Comparison of ENCODE assay signal across 8 mouse cellular contexts in genomic region chr11:87778915-87779314, GRCm38 (mm10). TPM values are rescaled to one million over a fixed set of nuclear protein-coding genes. Genes with fewer than 3 reads are reported as not detected.
DNase-seq lines count a peak whose midpoint lies in the region; ATAC-seq and TF ChIP-seq lines count a peak whose summit lies in the region.

No protein-coding gene starts in this region.

- H3K27ac ChIP-seq in lung, postnatal 0 days (ENCODE audit: low read length): no peak overlapping the region
- no peak overlapping the region for H3K27ac ChIP-seq in liver, embryonic 13.5 days
- H3K27ac ChIP-seq in stomach, embryonic 16.5 days (ENCODE audit: low read length): no peak overlapping the region

- H3K9ac ChIP-seq in lung, postnatal 0 days (replicated peaks; ENCODE audit: low read depth): no peak overlapping the region
- H3K9ac ChIP-seq in liver, embryonic 13.5 days: peak overlapping the region; percentile 50; the same call in 1 of the 2 replicates
- H3K9ac ChIP-seq in stomach, embryonic 16.5 days (ENCODE audit: low read length): peak overlapping the region; percentile 78; the same call in 1 of the 2 replicates

- no peaks in the 10 kb centered on the region for H3K27me3 ChIP-seq in lung, postnatal 0 days (replicated peaks; ENCODE audit: insufficient read depth, low read length)
- H3K27me3 ChIP-seq in liver, embryonic 13.5 days: peaks cover 4% of the 10 kb centered on the region; the same call in 1 of the 2 replicates
- H3K27me3 ChIP-seq in stomach, embryonic 16.5 days (ENCODE audit: control insufficient read depth, insufficient read depth, low read length): no peaks in the 10 kb centered on the region

- H3K4me1 ChIP-seq in lung, postnatal 0 days (ENCODE audit: insufficient read depth, low read depth, low read length): no peaks in the 10 kb centered on the region
- H3K4me1 ChIP-seq in liver, embryonic 13.5 days (replicated peaks): peaks cover 17% of the 10 kb centered on the region
- peaks cover 6% of the 10 kb centered on the region; the same call in 1 of the 2 replicates for H3K4me1 ChIP-seq in stomach, embryonic 16.5 days (ENCODE audit: control insufficient read depth, insufficient read depth, low read length)

- no peak for TF ChIP-seq CTCF in lung, postnatal 0 days (IDR thresholded peaks at IDR 0.05)

- no peaks in the 10 kb centered on the region for H3K36me3 ChIP-seq in lung, postnatal 0 days (ENCODE audit: insufficient read depth, low read length)
- H3K36me3 ChIP-seq in liver, embryonic 13.5 days: no peaks in the 10 kb centered on the region
- no peaks in the 10 kb centered on the region for H3K36me3 ChIP-seq in stomach, embryonic 16.5 days (ENCODE audit: control insufficient read depth, insufficient read depth, low read length)

- 0 out of 2 replicates have a peak overlapping the region, but pooled peaks have one; percentile 29 for H3K4me3 ChIP-seq in lung, postnatal 0 days (ENCODE audit: low read depth, low read length)
- peak overlapping the region; percentile 38 for H3K4me3 ChIP-seq in liver, embryonic 13.5 days (replicated peaks)
- H3K4me3 ChIP-seq in stomach, embryonic 16.5 days (replicated peaks; ENCODE audit: low read length): peak overlapping the region; percentile 48

- TF ChIP-seq EP300 in lung, postnatal 0 days (IDR thresholded peaks at IDR 0.05): no peak

- no peak for DNase-seq in cerebellum, adult 11 months
- no peak for DNase-seq in lung, postnatal 0 days (ENCODE audit: low spot score)
- no peak for DNase-seq in lung, postnatal 36 days
- DNase-seq in liver, embryonic 13.5 days: no peak
- DNase-seq in ovary, postnatal 14 days (ENCODE audit: low spot score): no peak
- DNase-seq in layer of hippocampus, adult 11-12 months (ENCODE audit: low spot score): no peak

- peak; percentile 36; the same call in 1 of the 2 replicates for ATAC-seq in cerebellum, adult (ENCODE audit: insufficient number of reproducible peaks, low FRiP score, low TSS enrichment)
- peak; percentile 11 for ATAC-seq in lung, postnatal 0 days
- no peak for ATAC-seq in liver, embryonic 13.5 days (ENCODE audit: low read depth)
- ATAC-seq in stomach, embryonic 16.5 days (ENCODE audit: insufficient read depth, low FRiP score): peak; percentile 3; the same call in 1 of the 2 replicates

- peak overlapping the region; percentile 67 for H3K4me2 ChIP-seq in lung, postnatal 0 days (replicated peaks; ENCODE audit: low read depth, low read length)
- H3K4me2 ChIP-seq in liver, embryonic 13.5 days: peak overlapping the region; percentile 61
- H3K4me2 ChIP-seq in stomach, embryonic 16.5 days (ENCODE audit: low read depth, low read length): peak overlapping the region; percentile 85

- H3K9me3 ChIP-seq in lung, postnatal 0 days (ENCODE audit: low read length): no peaks in the 10 kb centered on the region
- H3K9me3 ChIP-seq in liver, embryonic 13.5 days (replicated peaks): no peaks in the 10 kb centered on the region
- H3K9me3 ChIP-seq in stomach, embryonic 16.5 days (replicated peaks; ENCODE audit: control insufficient read depth, low read length): no peaks in the 10 kb centered on the region

- 40% methylated on average over 12 of the region's 12 CpGs for WGBS in lung, postnatal 0 days
- WGBS in liver, embryonic 13.5 days (ENCODE audit: insufficient replicate concordance): 53% methylated on average over 12 of the region's 12 CpGs
- WGBS in stomach, embryonic 16.5 days: 33% methylated on average over 12 of the region's 12 CpGs

RNA-seq across cellular contexts. Expression of gene Mpo, which starts 14.5 kb away (rescaled TPM):
- polyA plus RNA-seq in lung, postnatal 0 days (2015; fragmentation: Nextera tagmentation; extraction: Ambion mirVana): 0.32 and 0.68 TPM in 2 replicates
- 276 and 298 TPM in 2 replicates for polyA plus RNA-seq in liver, embryonic 13.5 days (2015; fragmentation: Nextera tagmentation; extraction: Ambion mirVana)
- polyA plus RNA-seq in stomach, embryonic 16.5 days (2015; fragmentation: Nextera tagmentation; extraction: Ambion mirVana): 17.4 and 19.0 TPM in 2 replicates

RNA-seq across cellular contexts. Expression of gene Tspoap1, which starts 18.6 kb away (rescaled TPM):
- 0.64 and 0.83 TPM in 2 replicates for polyA plus RNA-seq in lung, postnatal 0 days (2015; fragmentation: Nextera tagmentation; extraction: Ambion mirVana)
- 2.7 and 3.1 TPM in 2 replicates for polyA plus RNA-seq in liver, embryonic 13.5 days (2015; fragmentation: Nextera tagmentation; extraction: Ambion mirVana)
- polyA plus RNA-seq in stomach, embryonic 16.5 days (2015; fragmentation: Nextera tagmentation; extraction: Ambion mirVana): 1.5 and 1.7 TPM in 2 replicates

RNA-seq across cellular contexts. Expression of gene Supt4a, which starts 41.6 kb away (rescaled TPM):
- 155 and 166 TPM in 2 replicates for polyA plus RNA-seq in lung, postnatal 0 days (2015; fragmentation: Nextera tagmentation; extraction: Ambion mirVana)
- polyA plus RNA-seq in liver, embryonic 13.5 days (2015; fragmentation: Nextera tagmentation; extraction: Ambion mirVana): 219 and 233 TPM in 2 replicates
- 116 and 119 TPM in 2 replicates for polyA plus RNA-seq in stomach, embryonic 16.5 days (2015; fragmentation: Nextera tagmentation; extraction: Ambion mirVana)

RNA-seq across cellular contexts. Expression of gene Lpo, which starts 49.2 kb away (rescaled TPM):
- not detected in 2 replicates for polyA plus RNA-seq in lung, postnatal 0 days (2015; fragmentation: Nextera tagmentation; extraction: Ambion mirVana)
- not detected in 2 replicates for polyA plus RNA-seq in liver, embryonic 13.5 days (2015; fragmentation: Nextera tagmentation; extraction: Ambion mirVana)
- polyA plus RNA-seq in stomach, embryonic 16.5 days (2015; fragmentation: Nextera tagmentation; extraction: Ambion mirVana): 0.25 and 0.41 TPM in 2 replicates

Comparison
In these comparisons a context has a peak if more than half of its experiments do, and no peak if none do; other contexts are left out.
1. RNA of gene Mpo, which starts 14.5 kb away (polyA plus RNA-seq): 276 to 298 TPM in liver, embryonic 13.5 days; 17.4 to 19.0 TPM in stomach, embryonic 16.5 days and 0.32 to 0.68 TPM in lung, postnatal 0 days; every median in the first group is over 10 times any median in the second.
2. Peak in every context shown above with its lines, with median percentiles within 50 percentile points of each other: H3K4me2 ChIP-seq and H3K4me3 ChIP-seq.